Mouse (Mus musculus) right cerebral cortex, postnatal 25 days (tissue): ENCODE measurements around the gene Palld.

Experiments used
- DNase-seq: peaks from one replicate; pipeline ENCODE4 v3.0.0; 2022

Gene Palld

DNA sequence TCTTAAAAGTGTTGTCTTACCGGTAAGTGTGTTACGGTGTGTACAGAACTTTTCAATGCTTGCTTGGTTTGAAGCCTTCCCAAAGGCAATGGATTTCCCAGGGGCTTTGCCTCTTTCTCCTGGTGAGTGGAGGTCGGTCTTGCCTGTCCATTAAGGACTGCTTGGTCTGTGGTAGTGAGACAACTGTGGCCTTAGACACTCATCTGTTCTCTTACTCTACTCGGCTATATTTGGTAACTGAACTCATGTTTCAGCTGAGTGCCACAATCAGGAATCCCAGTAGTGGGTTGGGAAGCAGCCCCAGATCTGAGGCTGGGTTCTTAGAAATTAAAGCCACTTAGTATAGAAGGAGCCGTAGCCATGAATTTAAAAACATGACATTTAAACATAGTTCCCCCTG is at the start of gene Palld:
Palld (minus strand) TSS at position 170 of the 400 bp plus-strand sequence.
- DNase-seq: no peak

DNA sequence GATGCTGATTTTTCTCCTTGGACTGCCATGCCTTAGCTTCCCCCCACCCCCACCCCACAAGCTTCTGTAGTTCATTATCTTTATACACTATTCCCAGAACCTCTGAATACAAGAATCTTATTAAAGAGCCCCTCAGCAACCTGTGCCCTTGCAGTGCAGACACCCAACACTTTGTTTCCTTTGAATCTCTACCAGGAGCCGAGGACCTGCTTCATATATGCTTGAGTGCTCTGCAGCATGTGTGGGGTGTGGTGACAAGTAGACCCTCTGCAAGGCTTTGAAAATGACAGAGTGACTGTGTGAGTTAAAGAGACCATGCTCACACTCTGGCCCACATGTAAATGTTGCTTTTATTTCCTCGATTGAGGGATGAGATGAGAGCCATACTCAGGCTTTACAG is 35.1 kb upstream of the Palld start:
- DNase-seq: no peak

DNA sequence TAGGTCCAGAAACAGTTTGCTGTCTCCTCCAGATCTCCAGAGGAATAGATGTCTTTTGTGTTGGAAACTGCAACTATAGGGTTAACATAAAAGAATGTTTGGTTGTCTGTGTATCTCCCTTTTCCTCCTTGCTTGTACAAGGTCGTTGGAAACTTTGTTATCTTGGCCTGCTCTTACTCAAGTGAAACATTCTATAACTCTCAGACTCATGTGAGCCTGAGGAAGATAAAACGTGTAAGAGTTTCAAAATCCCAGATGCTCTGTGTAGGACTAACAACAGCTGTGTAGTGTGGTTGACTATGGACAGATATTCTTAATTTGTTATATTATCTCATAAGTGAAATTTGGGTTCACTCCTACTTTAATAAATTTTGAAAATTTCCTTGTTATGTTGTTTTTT is 30.8 kb upstream of the Palld start:
- DNase-seq: no peak

DNA sequence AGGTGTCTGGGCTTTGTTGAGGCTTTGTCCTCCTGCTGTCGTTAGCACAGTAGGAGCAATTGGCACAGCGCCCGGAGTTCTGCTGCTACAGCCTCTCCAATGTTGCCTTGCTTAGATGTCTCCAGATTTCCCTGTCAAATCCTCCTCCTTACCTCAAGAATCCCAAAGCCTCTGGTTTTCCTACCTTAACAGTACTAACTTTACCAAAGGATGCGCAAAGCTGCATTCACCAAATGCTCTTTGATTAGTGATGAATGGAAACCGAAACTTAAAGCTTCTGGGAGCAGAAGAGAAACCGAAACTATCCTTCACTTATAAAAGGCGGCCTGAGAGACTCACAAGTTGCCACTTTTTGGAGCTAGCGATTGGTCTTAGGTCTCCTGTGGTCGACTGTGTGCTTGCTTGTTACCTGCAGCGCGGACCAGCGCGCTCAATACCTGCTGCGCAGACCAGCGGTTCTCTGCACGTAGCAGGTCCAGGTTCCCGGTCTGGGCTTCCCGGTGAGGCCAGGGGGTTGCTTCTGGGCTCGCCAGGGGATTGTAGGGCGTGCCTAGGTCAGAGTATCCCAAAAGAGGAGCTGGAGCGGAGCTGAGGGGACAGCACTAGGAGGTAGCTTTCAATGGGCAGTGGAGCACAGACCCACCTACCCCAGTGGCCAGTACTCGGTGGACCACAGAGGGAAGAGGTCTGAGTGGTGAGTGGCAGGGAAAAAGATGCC is 25.4 kb upstream of the Palld start, which contains the start of gene Ddx60:
Ddx60 (plus strand) TSS at position 311 of the 718 bp plus-strand sequence.
- DNase-seq: peak; percentile 33

DNA sequence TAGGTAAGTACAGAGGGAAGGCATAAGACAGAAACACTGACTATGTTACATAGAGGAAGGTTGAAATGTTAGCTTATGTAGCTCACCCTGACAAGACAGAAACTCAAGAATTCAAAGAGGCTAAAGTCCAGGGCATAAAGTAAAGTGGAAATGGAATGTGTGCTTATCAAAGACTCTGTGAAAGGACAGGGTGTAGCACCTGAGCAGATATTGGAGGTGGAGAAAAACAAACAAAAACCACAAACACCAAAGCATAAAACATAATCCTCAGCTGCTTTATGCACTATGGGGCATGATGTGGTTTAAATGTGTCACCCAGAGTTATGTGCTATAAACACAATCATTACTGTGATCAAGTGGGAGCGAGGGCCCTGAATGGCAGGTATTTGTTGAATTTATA is 22.0 kb upstream of the Palld start:
- no peak for DNase-seq

DNA sequence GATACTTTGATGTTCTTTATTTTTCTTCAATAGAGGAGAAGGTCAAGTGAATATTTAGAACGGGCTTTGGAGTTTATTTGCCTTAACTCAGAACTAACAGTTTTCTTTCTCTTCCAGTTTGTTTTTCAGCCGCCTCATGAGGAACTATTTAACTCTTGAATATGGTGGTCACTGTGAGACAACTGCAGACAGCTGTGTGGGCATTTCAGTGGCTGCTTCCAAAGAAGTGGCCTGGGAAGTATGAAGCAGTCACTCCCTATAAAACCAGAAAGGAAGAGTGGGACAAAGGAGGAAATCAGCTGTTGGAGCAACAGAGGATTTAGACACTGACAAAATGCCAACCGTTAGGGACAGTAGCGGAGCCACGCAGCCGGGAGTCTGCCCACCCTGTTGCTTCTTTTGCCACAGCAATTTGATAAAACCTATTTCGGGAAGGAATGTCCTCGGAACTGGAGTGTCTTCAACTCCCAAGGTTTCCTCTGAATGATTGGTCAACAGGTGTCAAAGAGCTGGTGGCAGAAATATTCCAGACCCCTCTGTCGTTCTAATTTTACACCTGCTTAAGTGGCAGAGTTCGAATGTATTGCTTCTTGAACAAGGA is 19.1 kb upstream of the Palld start:
- DNase-seq: no peak

DNA sequence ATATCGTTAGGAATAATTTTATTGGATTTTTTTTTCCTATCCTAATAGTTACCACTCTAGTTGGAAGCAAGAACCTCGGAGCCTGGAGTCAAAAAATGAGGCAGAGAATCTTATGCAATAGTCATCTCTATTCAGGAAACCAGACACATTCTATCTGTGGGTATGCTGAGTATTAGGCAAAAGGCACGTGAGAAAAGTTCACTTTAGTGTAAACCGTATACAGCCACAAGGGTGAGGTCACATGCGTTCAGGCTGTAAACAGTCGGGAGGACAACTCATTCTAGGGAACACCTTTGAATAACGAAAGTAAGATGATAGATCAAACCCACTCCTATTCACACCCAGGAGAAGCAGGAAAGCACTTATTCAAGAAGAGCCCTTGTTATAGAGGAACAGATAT is 17.9 kb upstream of the Palld start:
- DNase-seq: no peak

DNA sequence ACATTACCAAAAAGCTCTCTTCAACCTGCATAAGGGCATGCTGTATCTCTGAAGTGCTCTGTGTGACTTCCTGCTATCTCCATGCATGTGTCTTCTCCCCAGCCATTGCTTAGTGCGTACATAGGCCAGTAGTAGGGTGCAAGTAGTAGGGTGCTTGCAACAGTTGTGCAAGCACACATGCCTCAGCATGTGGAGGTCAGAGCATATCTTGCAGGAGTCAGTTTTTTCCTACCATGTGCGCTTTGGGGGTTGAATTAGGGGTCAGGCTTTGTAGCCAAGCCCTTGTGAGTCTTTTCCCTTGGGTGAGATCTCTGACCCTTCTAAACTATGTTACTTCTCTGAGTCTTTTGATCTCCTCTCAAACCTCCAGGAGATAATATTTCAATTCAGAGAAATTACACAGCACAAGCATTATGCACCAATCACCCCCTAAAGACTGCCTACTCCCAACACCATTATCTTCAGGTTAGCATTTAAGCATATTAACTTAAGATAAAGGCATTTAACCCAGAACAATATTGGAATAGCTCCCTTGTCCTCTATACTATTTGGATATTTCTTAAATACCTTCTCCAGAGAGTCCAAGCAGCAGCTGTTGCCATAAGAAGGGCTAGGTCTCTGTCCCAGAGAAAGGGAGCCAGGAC is 16.8 kb upstream of the Palld start:
- no peak for DNase-seq

DNA sequence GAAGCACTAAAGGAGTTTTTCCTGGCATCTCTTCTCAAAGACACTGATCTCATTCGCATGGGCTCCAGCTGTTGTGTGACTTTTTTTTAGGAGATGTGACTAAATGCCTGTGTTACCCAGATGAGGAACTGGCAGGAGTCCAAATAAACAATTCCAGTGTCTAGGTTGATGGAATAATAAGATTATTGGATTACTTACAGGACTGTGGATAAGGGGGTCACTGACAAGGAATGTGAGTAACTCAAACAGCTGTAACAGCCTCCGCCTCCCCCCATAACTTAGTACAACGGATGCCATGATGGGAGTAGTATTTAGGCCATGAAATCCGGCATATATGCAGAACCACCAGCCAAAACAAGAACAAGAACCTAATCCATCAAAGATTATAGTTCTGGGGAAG is 14.8 kb upstream of the Palld start:
- no peak for DNase-seq

DNA sequence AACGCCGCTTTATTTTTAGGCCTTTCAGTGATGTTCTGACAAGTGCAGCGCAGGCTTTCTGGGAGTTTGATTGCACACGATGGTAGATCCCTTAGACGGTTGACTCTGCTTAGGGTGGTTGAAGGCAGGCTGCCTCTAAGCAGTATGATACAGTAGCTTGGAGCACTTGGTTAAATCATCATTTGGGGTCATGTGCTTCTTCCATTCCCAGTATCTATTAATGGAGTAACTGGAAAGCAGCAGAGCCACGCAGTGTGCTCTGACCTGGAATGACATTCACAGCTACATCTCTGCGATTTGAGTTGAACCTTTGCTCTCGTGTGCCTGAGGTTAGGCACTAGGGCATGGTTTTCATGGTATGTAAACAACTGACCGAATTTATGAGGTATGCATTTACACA is 11.5 kb upstream of the Palld start:
- no peak for DNase-seq

DNA sequence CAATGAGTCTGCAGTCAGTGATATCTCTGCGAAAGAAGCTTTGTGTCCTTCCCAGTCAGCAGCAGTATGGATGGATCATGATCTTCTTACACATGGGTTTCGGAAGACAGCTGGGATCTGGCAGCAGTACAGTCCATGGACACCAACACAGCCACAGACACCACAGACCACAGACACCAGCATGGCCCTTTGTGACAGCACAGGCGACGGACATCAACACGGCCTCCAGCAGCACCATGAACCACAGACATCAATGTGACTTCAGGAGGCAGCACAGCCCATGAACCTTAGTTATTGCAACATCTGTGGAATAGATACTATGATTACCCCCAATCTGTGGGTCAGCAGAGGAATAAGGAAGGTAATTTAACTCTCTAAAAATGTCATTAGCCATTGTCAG is 10.3 kb upstream of the Palld start:
- DNase-seq: no peak

DNA sequence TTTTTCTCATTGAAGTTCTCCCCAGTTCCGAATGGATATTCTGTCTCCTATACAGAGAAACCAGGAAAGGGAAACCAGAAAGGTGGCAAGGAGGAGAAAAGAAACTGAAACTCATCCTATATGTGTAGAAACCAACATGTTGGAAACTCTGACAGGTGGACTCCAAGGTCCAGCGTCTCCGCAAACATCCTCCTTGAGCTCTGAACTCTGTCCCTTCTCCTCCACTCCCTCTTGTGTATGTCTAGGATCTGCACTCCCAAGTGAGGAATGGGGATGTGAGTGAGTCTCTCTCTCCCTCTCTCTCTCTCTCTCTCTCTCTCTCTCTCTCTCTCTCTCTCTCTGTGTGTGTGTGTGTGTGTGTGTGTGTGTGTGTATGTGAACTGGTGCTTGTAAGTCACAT is 6.8 kb upstream of the Palld start:
- no peak for DNase-seq

DNA sequence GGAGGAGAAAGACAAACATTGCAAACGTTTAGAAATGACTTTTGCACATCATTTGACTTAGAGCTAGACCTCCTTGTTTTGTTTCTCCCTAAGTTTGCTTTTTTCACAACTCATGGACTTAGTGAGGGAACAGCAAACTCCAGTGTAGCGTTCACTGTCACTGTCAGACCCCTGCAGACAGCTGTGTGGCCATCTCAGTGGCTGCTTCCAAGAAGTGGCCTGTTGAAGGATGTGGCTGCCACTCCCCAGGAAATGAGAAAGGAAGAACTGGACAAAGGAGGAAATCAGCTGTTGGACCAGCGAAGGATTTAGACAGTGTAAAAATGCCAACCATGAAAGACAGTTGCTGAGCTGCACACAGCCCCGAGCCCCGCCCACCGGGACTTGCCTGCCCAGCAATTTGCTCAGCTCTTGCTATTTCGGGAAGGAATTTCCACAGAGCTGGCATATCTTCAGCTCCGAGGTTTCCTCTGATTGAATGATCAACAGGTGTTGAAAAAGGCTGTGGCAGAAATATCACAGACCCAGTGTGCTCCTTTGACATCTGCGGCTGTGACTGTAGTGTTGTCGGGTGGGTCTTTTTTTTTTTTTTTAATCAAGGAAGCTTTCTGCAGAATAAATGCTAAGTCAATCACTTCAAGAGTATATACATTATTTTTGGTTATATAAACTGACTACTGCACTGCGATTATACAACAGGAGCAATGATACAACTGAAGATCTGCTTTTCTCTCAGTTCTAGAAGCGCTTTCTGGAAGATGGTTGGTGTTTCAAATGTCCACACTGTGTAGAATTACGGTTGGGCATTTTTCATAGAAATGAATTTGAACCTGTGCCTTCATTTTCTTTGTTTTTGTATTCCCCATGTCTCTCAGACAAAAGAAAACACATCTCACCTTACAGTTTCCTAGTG is 6.1 kb upstream of the Palld start:
- no peak for DNase-seq

DNA sequence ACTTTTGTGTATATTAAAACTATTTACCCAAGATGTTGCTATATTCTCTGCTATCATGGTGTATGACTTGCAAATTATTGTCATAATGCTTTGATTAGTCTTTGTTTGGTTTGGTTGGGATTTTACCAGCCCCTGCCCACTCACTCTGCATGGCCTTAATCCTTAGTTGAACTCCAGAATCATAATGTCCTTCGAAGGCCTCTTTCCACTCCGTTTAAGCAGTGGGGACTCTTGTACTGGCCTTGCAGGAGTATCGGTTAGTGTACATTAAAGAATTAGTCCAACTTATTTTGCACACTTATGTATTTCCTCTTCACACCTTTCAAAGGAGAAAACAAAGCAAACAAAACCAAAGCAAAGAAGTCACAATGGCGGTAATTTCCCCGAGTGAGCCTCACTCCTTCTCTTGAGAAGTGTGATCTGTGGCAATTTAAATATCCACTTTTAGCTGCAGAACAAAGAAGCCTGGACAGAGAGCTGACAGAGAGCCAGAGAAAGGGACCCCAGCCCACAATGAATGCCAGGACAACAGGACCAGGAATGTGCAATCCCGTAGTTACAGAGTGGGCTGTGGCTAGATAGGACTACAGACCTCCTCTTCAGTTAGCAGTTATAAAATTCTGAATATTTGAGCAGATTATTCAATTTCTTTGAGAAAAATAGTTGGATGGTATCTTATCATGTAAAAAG is 1.3 kb downstream of the Palld start:
- DNase-seq: no peak

DNA sequence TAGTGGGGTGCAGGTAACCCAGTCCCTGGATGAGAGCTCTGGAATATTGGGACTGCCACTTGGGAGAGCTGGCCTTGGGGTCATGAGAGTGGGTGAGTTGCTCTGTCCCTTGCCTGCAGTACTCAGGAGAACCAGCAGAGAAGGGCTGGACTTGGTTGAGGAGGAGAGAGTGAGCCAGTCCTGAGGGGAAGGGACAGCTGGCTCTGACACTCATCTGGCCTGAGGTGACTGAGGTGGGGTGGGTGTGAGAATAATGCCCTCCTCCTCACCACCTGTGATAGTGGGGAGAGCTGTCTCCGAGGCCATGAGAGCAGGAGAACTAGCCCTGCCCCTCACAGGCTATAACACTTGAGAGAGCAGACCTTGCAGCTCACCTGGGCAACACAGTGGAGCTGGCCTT is 5.1 kb downstream of the Palld start:
- no peak for DNase-seq

DNA sequence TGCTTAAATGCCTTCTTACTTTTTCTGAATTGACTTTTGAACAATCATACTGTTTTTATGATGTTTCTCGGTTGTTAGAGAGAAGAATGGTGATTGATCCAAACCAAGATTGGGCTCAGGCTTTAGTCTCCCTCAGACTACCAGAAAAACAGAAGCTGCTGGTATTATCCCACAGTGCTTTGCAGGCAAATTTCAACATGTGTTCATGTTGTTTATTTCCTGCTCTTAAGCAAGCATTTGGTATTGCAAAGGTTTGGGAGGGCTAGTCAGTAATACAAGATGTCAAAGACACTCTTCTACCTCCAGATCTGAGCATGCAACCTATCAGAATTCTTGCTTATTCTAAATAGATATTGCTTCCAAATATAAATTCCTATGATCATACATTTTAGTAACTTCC is 5.7 kb downstream of the Palld start:
- DNase-seq: no peak

DNA sequence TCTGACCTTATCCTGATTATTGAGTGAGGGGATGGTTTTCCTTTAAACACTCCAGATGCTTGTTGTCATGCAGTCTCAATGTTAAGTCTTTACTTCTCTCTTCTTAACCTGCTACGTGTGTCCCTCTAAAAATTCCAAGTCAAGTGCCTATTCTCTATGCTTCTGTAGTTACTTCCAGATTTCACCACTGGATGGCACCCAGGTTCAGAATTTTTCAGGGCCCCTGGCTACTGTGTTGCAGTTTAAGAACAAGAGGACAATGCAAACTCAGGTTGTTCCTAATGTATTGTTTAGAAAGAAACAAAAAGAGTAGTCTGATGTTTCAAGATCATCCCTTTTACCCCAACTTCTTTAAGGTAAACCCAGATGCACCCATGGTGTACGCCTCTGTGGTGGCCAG is 8.4 kb downstream of the Palld start:
- peak; percentile 42 for DNase-seq

DNA sequence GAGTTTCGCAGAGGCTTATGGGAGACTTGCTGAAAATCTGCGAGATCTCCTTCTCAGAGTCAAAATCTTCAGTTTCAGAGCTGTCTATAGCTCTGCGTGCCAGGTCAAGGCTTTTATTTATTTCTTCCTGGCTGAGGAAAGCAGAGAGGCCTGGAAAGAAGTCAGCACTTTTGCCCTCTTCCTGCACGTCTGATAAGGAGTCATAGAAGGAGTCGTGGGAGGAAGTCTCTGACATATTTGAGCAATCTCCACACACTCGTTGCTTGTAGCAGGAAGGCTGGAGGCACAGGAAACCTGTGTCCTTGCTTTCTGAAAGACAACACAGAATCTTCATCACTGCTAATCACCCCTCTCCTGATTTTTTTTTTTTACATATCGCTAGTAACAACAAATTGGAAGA is 24.9 kb downstream of the Palld start:
- no peak for DNase-seq

DNA sequence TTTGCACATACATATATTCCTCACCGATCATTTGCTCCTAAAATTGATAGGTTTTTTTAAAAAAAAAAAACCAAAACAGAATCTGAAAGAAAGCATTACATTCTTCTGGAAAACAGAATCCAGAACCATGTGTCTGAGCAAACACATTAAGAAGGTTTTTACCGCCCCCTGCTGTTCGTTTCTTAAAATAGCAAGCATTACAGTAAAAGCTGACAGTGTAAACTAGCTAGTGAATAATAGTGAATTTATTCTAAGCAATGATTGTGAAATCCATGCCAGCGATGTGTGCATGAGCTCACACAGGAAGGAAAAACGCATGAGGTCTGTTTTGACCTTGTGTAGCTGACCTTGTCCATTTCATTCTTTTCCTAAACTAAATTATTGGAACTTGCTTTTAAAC is 27.2 kb downstream of the Palld start:
- DNase-seq: no peak

DNA sequence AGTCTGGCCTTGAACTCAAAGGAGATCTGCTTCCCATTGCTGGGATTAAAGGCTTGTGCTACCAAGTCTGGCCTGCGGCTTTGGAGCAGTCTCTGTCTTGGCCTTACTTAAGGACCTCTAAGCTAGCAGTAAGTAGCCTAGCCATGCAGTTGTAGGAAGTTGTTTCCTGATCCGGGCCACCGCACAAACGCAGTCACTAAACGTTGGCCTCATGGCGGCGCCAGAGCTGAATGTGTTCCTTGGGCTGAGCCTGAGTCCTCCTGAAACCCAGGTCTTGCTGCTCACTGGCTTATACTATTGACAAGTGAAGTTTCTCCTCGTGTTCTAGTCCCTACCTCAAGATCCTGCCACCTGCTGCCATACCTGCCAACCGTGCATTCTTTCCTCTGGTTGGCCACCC is 28.5 kb downstream of the Palld start:
- no peak for DNase-seq

DNA sequence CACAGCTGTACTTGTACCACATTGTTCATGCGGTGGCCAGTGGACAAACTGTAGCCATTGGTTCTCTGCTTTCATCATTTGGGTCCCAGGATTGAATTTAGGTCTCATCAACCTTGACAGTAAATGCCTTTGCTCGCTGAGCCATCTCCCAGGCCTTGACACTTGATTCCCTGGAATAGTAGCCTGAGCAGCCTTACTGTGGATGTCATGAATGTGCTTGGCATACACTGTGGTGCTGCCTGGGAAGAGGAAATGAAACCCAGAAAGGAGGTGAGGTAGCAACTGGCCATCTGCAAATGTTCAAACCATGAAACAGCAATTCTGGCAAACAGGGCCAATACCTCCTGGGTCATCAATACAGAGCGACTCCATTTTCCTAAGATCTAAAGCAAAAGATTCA is 34.0 kb downstream of the Palld start:
- no peak for DNase-seq

DNA sequence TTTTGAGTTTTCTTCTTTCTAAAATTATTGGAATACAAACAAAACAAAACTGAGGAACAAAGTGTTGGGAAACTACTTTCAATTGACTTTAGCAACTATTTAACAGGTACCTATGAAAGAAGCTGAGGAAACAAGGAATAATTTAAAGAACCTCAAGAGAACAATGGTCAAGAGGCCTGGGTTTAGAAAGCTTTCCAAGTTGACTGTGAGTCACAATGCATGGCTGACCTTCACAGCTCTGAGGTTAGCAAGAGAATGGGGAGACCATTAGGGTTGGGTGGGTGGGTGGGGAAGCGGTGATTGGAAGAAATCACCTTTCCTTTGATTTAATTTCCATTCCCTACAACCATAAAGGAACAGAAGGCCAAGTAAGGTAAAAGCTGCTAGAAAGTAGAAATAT is 35.6 kb downstream of the Palld start:
- DNase-seq: no peak

DNA sequence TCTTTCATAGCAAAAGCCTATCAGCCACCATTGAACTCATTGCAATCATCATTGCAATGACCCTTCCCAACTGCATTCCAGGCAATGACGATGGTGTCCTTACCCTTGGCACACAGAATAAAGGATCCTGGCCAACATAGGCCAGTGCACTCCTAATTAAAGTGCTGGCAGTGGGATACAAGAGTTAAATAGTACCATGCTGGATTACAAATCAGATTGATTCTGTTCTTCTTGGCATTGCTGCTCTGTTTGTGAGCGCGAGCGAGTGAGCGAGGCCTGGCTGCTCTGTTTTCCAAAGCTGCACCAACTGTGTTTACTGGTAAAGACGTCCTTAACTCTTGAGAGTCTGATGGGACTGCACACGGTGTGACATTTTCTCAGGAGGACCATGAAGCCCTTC is 37.1 kb downstream of the Palld start:
- DNase-seq: no peak
